Mouse (Mus musculus) ES-E14 (cell line): ENCODE measurements around the gene Abca12.

ENCODE experiments used
- CHD2 ChIP-seq: IDR thresholded peaks from 2 replicates; pipeline ENCODE4 v1.6.1; 2014; ENCODE audit warnings: mild to moderate bottlenecking, low read depth, low read length, inconsistent platforms
- MAFK ChIP-seq: IDR thresholded peaks from 2 replicates; pipeline ENCODE4 v1.6.1; 2014; ENCODE audit warnings: mild to moderate bottlenecking, low read depth, low read length, inconsistent platforms; ENCODE audit not compliant: insufficient read depth

- TF ChIP-seq MAFK = no peak
- no peak for TF ChIP-seq CHD2
These were observed 44.4 kb downstream of the Abca12 start for GRCm38 (mm10) chr1:71370266-71370665.
